Mouse (Mus musculus) urinary bladder, adult 2 months (tissue): Measurements from ENCODE around the gene Ciart. TPM values are rescaled to one million over a fixed set of nuclear protein-coding genes. Genes with fewer than 3 reads are reported as not detected.
"Not testable (repeated sequence)": the region's sequence is repeated elsewhere in the genome, so short reads cannot be mapped to it uniquely, and the experiment has no call there.

Experiments used
- DNase-seq: peaks from one replicate; pipeline ENCODE4 v3.0.0; 2022; ENCODE audit warnings: low spot score
- polyA plus RNA-seq: library from polyadenylated mRNA; depleted of rRNA; stranded (reverse); fragments of >200 nt; gene quantifications from 2 replicates; pipeline ENCODE4 v1.2.3, GENCODE M21; 2012

Ciart gene
- polyA plus RNA-seq, 1 experiment: 37.5 TPM

GRCm38 (mm10) chr3:95901616-95902372, 19.7 kb upstream of the Ciart start:
- no peak for DNase-seq

GRCm38 (mm10) chr3:95899800-95900524, 17.9 kb upstream of the Ciart start:
- DNase-seq: no peak

GRCm38 (mm10) chr3:95895501-95895900, 13.4 kb upstream of the Ciart start:
- DNase-seq: not testable (repeated sequence)

- no peak for DNase-seq
Measured at GRCm38 (mm10) chr3:95894317-95895160, 12.5 kb upstream of the Ciart start.

GRCm38 (mm10) chr3:95893606-95894316, 11.7 kb upstream of the Ciart start, which contains the start of gene Aph1a:
Aph1a (plus strand) TSS chr3:95893969.
- peak; percentile 84 for DNase-seq

GRCm38 (mm10) chr3:95893126-95893525, 11.1 kb upstream of the Ciart start:
- no peak for DNase-seq

- DNase-seq: no peak
Measured at GRCm38 (mm10) chr3:95892066-95893052, 10.3 kb upstream of the Ciart start.

- DNase-seq: no peak
Measured at GRCm38 (mm10) chr3:95891211-95892065, 9.4 kb upstream of the Ciart start, which contains the start of gene BC028528. BC028528 (minus strand) TSS chr3:95892005.

- no peak for DNase-seq
Measured at GRCm38 (mm10) chr3:95889664-95890063, 7.6 kb upstream of the Ciart start.

GRCm38 (mm10) chr3:95887596-95887995, 5.5 kb upstream of the Ciart start:
- no peak for DNase-seq

- DNase-seq: no peak
Measured at GRCm38 (mm10) chr3:95884400-95884799, 2.3 kb upstream of the Ciart start.

GRCm38 (mm10) chr3:95882816-95883425, 870 bp upstream of the Ciart start:
- DNase-seq: no peak

- no peak for DNase-seq
Measured at GRCm38 (mm10) chr3:95879063-95879462, 3.0 kb downstream of the Ciart start.

- no peak for DNase-seq
Measured at GRCm38 (mm10) chr3:95872048-95872447, 10.0 kb downstream of the Ciart start.

- DNase-seq: peak; percentile 78
Measured at GRCm38 (mm10) chr3:95871392-95871867, 10.6 kb downstream of the Ciart start, which contains the start of gene Mrps21. Mrps21 (minus strand) TSS chr3:95871519.

- DNase-seq: no peak
Measured at GRCm38 (mm10) chr3:95870976-95871375, 11.1 kb downstream of the Ciart start.

- no peak for DNase-seq
Measured at GRCm38 (mm10) chr3:95867408-95867807, 14.6 kb downstream of the Ciart start.

GRCm38 (mm10) chr3:95866071-95866470, 16.0 kb downstream of the Ciart start:
- no peak for DNase-seq
